Mouse (Mus musculus) kidney, adult 10 weeks (tissue): Measurements from ENCODE around the gene Prmt8. TPM values are rescaled to one million over a fixed set of nuclear protein-coding genes. Genes with fewer than 3 reads are reported as not detected.

ENCODE experiments used
- polyA plus RNA-seq: library from polyadenylated mRNA; stranded (reverse); fragments of 350-450 nt; fragmentation: Illumina TruSeq; extraction: RNeasy Lipid Tissue Mini Kit (QIAGEN cat#74804); gene quantifications from one replicate; pipeline ENCODE4 v1.2.3, GENCODE M21; 2014; ENCODE audit warnings: low read depth, low replicate concordance

The Prmt8 gene
- not detected for polyA plus RNA-seq

GRCm38 (mm10) chr6:127769275-127770156 is at the start of gene Prmt8:
Prmt8 (minus strand) TSS chr6:127769472.

Other genes with a start within 250 kb of the Prmt8 start
- gene Cracr2a, start 208.1 kb downstream of the Prmt8 start, polyA plus RNA-seq, result 0.16 TPM
- not detected for gene Tspan11, start 118.1 kb upstream of the Prmt8 start, polyA plus RNA-seq